Mouse (Mus musculus) embryonic stem cell, embryonic (primary cell): Measurements from ENCODE around the gene Dcaf4.

ENCODE experiments used
- CTCF ChIA-PET, 4 experiments: fragments of 300-600 bp in 2 of 4; fragments of 350-600 bp in 2 of 4; sonication (Branson Sonifier 250); formaldehyde crosslinking; loops; one replicate each; lab custom pipeline; 2022; ENCODE audit warnings: inconsistent platforms in 2 of 4; lab: Charles Lee
- POLR2A ChIA-PET, 4 experiments: fragments of 300-600 bp in 2 of 4; fragments of 350-600 bp in 2 of 4; sonication (Branson Sonifier 250); formaldehyde crosslinking; loops; one replicate each; lab custom pipeline; 2022; ENCODE audit warnings: antibody characterized with exemption in 4 of 4, inconsistent platforms in 1 of 4; lab: Charles Lee

The Dcaf4 gene

DNA sequence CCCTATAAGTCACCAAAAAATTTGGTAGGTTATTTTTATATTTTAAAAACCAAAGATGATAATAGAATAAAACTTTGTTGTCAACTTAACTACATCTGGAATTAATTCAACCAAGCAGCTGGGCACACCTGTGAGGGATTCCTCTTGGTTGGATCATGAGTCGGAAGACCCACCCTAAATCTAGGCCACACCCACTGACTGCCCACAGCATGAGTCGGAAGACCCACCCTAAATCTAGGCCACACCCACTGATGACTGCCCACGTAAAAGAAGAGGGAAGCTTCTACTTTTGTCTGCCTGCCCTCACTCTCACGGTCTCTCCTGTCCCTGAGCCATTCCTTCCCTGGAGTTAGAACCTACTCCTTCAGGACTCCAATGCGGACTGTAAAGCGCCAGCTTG is 39.9 kb downstream of the Dcaf4 start:
- ChIA-PET POLR2A (interaction anchor here in 3 of 4 experiments (0.6 to 2.5 kb wide), 25 partner anchors 9 to 1900 kb away, joined by 3 to 13 read pairs (median 4); partner anchors contain the start of genes Acot6 (in 1 of the 3), Psen1 (in 1 of the 3) and Zfyve1 (in 1 of the 3)), CTCF (interaction anchor here in 2 of 4 experiments (0.7 to 1.1 kb wide), 2 partner anchors 17 to 22 kb away, joined by 5 to 7 read pairs; no protein-coding TSS in a partner anchor)

GRCm38 (mm10) chr12:83562589-83562988 is 42.3 kb downstream of the Dcaf4 start:
- CTCF ChIA-PET: interaction anchor here in 1 of 4 experiments (0.6 kb wide), 1 partner anchor 34 kb away, joined by 3 read pairs; no protein-coding TSS in a partner anchor
- POLR2A ChIA-PET: interaction anchor here in 2 of 4 experiments (0.8 to 2.6 kb wide), 4 partner anchors 10 to 69 kb away, joined by 3 to 9 read pairs (median 4); no protein-coding TSS in a partner anchor

GRCm38 (mm10) chr12:83569866-83570265 is 49.6 kb downstream of the Dcaf4 start:
- CTCF ChIA-PET: interaction anchor here in 2 of 4 experiments (0.6 to 0.9 kb wide), 2 partner anchors 13 to 74 kb away, joined by 3 to 4 read pairs; no protein-coding TSS in a partner anchor

GRCm38 (mm10) chr12:83572717-83573116 is 52.5 kb downstream of the Dcaf4 start:
- POLR2A ChIA-PET: interaction anchor here in 3 of 4 experiments (0.8 to 4.2 kb wide), 15 partner anchors 8 to 115 kb away, joined by 3 to 11 read pairs (median 4); partner anchors contain the start of genes Zfyve1 (in 2 of the 3) and Psen1 (in 1 of the 3)
- CTCF ChIA-PET: interaction anchor here in 1 of 4 experiments (0.6 kb wide), 1 partner anchor 8 kb away, joined by 3 read pairs; no protein-coding TSS in a partner anchor

More at GRCm38 (mm10) chr12:83569866-83570265, 49.6 kb downstream of the Dcaf4 start:
- POLR2A ChIA-PET: interaction anchor here in 3 of 4 experiments (0.8 to 5.3 kb wide), 24 partner anchors 8 to 62 kb away, joined by 3 to 49 read pairs (median 6); partner anchors contain the start of genes Rbm25 (in 3 of the 3), Zfyve1 (in 2 of the 3) and Dcaf4 (in 1 of the 3)

DNA sequence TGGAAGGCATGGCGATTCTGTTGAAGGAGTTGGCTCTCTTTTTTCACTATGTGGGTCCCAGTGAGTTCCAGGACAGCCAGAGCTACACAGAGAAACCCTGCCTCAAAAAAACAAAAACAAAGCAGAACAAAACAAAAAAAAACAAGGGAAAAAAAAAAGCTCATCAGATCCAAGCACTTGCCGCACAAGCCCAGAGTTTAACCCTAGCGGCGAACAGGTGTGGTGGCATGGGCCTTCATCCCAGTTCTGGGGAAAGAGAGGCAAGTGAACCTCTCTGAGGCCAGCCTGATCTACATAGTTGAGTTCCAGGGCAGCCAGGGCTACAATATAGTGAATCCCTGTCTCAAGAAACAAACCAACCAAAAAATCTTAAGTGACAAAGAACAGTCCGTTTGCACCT is 57.2 kb downstream of the Dcaf4 start:
- ChIA-PET POLR2A (interaction anchor here (0.5 to 5.0 kb wide), 48 partner anchors 8 to 583 kb away, joined by 3 to 49 read pairs (median 4); partner anchors contain the start of genes Rbm25 (in 2 of the 4) and Zfyve1 (in 2 of the 4)), CTCF (interaction anchor here (0.6 to 1.6 kb wide), 15 partner anchors 9 to 1669 kb away, joined by 3 to 10 read pairs (median 4); partner anchors contain the start of gene Zfyve1 (in 3 of the 4))

- CTCF ChIA-PET: interaction anchor here in 2 of 4 experiments (1.3 to 1.6 kb wide), 3 partner anchors 9 to 19 kb away, joined by 3 to 5 read pairs (median 5); partner anchors contain the start of gene Zfyve1 (in 1 of the 2)
These were observed 58.1 kb downstream of the Dcaf4 start for GRCm38 (mm10) chr12:83578356-83578755.

GRCm38 (mm10) chr12:83578896-83579569 is 58.8 kb downstream of the Dcaf4 start:
- ChIA-PET POLR2A (interaction anchor here (0.5 to 5.7 kb wide), 46 partner anchors 8 to 113 kb away, joined by 3 to 49 read pairs (median 4); partner anchors contain the start of genes Zfyve1 (in 3 of the 4), Rbm25 (in 2 of the 4) and Dcaf4 (in 1 of the 4)), CTCF (interaction anchor here in 2 of 4 experiments (0.6 to 0.9 kb wide), 2 partner anchors 12 to 336 kb away, joined by 3 read pairs; no protein-coding TSS in a partner anchor)

More at GRCm38 (mm10) chr12:83578356-83578755, 58.1 kb downstream of the Dcaf4 start:
- POLR2A ChIA-PET: interaction anchor here in 3 of 4 experiments (0.7 to 5.7 kb wide), 44 partner anchors 9 to 110 kb away, joined by 3 to 49 read pairs (median 4); partner anchors contain the start of genes Zfyve1 (in 3 of the 3), Rbm25 (in 2 of the 3) and Dcaf4 (in 1 of the 3)

DNA sequence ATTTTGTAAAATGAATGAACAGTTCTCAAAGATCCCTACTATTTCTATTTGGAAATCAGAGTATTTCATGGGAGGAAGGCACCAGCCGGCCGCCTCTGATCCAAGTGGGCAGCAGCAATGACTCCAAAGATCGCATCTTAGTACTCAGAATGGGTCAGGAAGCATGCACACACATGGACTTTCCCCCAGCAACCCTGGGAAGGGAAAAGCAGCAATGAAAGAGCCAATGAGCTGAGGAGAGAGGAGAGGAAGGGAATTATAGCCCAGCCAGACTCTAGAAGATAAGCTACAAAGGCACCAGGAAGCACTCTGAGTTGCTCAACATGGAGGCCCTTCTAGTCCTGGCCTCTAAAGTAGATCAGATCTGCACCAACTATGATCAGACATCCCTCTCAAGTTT is 60.0 kb downstream of the Dcaf4 start:
- ChIA-PET CTCF (interaction anchor here in 1 of 4 experiments (0.6 kb wide), 1 partner anchor 70 kb away, joined by 10 read pairs; no protein-coding TSS in a partner anchor), POLR2A (interaction anchor here in 3 of 4 experiments (0.6 to 5.7 kb wide), 18 partner anchors 11 to 113 kb away, joined by 3 to 49 read pairs (median 8); partner anchors contain the start of genes Rbm25 (in 2 of the 3), Zfyve1 (in 2 of the 3) and Dcaf4 (in 1 of the 3))

GRCm38 (mm10) chr12:83582106-83582505 is 61.8 kb downstream of the Dcaf4 start:
- CTCF ChIA-PET: interaction anchor here in 1 of 4 experiments (0.6 kb wide), 2 partner anchors 12 to 192 kb away, joined by 4 read pairs; no protein-coding TSS in a partner anchor
- POLR2A ChIA-PET: interaction anchor here in 3 of 4 experiments (0.8 to 5.7 kb wide), 18 partner anchors 9 to 1706 kb away, joined by 3 to 36 read pairs (median 6); partner anchors contain the start of genes Rbm25 (in 3 of the 3), Zfyve1 (in 3 of the 3), Acyp1 (in 1 of the 3) and Zc2hc1c (in 1 of the 3)

GRCm38 (mm10) chr12:83582747-83583146 is 62.5 kb downstream of the Dcaf4 start:
- POLR2A ChIA-PET: interaction anchor here in 3 of 4 experiments (0.6 to 5.7 kb wide), 24 partner anchors 8 to 1441 kb away, joined by 3 to 36 read pairs (median 5); partner anchors contain the start of genes Rbm25 (in 3 of the 3) and Zfyve1 (in 3 of the 3)
- CTCF ChIA-PET: interaction anchor here in 3 of 4 experiments (0.5 to 1.0 kb wide), 4 partner anchors 12 to 121 kb away, joined by 4 to 10 read pairs (median 6); no protein-coding TSS in a partner anchor

- ChIA-PET POLR2A (interaction anchor here in 3 of 4 experiments (0.9 to 3.3 kb wide), 22 partner anchors 8 to 63 kb away, joined by 3 to 32 read pairs (median 4); partner anchors contain the start of genes Zfyve1 (in 2 of the 3) and Rbm25 (in 1 of the 3)), CTCF (interaction anchor here in 1 of 4 experiments (0.9 kb wide), 1 partner anchor 9 kb away, joined by 3 read pairs; no protein-coding TSS in a partner anchor)
These were observed 66.4 kb downstream of the Dcaf4 start for GRCm38 (mm10) chr12:83586628-83587027.
